Comparison of ENCODE assay signal across 9 mouse cellular contexts in the genomic region with DNA sequence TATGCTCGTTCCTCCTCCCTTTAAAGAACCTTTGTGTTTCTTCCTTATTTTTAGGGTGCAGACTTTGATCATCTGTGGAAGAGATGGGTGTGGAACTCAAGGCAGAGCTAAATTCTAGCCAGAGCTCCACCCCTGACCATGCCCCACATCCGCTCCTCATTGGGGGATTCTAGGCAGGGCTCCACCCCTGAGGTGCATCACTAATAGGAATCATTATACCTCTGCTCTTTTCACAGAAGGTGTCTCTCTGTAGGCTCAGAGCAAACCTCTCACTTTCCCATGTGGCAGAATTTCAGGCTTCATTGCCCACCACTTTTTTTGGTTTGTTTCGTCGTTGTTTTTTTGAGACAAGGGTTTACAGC. TPM values are rescaled to one million over a fixed set of nuclear protein-coding genes. Genes with fewer than 3 reads are reported as not detected.
A peak's percentile ranks its signal among the peaks of the same experiment; 100 is the strongest.
DNase-seq lines count a peak whose midpoint lies in the region; ATAC-seq lines count a peak whose summit lies in the region.
"Had no signal": no experiment of that assay in that cellular context is flagged by ENCODE, and none has a peak within 500 bp of the region (broad histone marks: within the 10 kb centered on the region; RNA-seq: fewer than 3 reads in every experiment).

No protein-coding gene starts in this region.

- DNase-seq in heart, embryonic 10.5 days (ENCODE audit: low spot score), result no peak
- DNase-seq in heart, adult 8-10 months (ENCODE audit: low spot score), result no peak
- DNase-seq in A20 (ENCODE audit: low read depth, low spot score), result peak; percentile 68
- DNase-seq in c-Kit-positive CD71-positive TER-119-positive erythroid progenitor cells, embryonic 14.5 days (ENCODE audit: low spot score), result peak; percentile 58
- no peak for DNase-seq in left cerebral cortex, postnatal 14 days (ENCODE audit: low spot score in 2 of 2)
- DNase-seq in left cerebral cortex, adult 18-20 months (ENCODE audit: low spot score in 2 of 2), result no peak
- no peak for DNase-seq in adrenal gland, adult 2 months

- H3K4me2 ChIP-seq in liver, embryonic 15.5 days, result peak overlapping the region; percentile 53

- H3K4me3 ChIP-seq in heart, embryonic 10.5 days, result peak overlapping the region; percentile 22; the same call in 1 of the 2 replicates
- peak overlapping the region; percentile 42; the same call in 1 of the 2 replicates for H3K4me3 ChIP-seq in liver, embryonic 15.5 days (replicated peaks)

- H3K27me3 ChIP-seq in heart, embryonic 10.5 days (ENCODE audit: insufficient read depth, poor library complexity, severe bottlenecking), result no peaks in the 10 kb centered on the region
- H3K27me3 ChIP-seq in liver, embryonic 15.5 days, result no peaks in the 10 kb centered on the region
- H3K27me3 ChIP-seq: heart, embryonic 13.5 days had no signal

- no peaks in the 10 kb centered on the region for H3K9me3 ChIP-seq in heart, embryonic 10.5 days
- H3K9me3 ChIP-seq in liver, embryonic 15.5 days (replicated peaks), result no peaks in the 10 kb centered on the region
- H3K9me3 ChIP-seq: heart, embryonic 13.5 days had no signal

- peak overlapping the region; percentile 64 for H3K27ac ChIP-seq in heart, embryonic 10.5 days
- H3K27ac ChIP-seq in liver, embryonic 15.5 days (replicated peaks), result peak overlapping the region; percentile 87
- H3K27ac ChIP-seq: heart, embryonic 13.5 days had no signal

- no peaks in the 10 kb centered on the region for H3K36me3 ChIP-seq in heart, embryonic 10.5 days
- no peaks in the 10 kb centered on the region for H3K36me3 ChIP-seq in liver, embryonic 15.5 days (replicated peaks)
- H3K36me3 ChIP-seq: heart, embryonic 13.5 days had no signal

- intact Hi-C loops in left cerebral cortex, postnatal 14 days (cut with DNase I), result loop anchor here (1.0 kb wide), 1 partner anchor 25 kb away; no protein-coding TSS in a partner anchor

- ATAC-seq in liver, embryonic 15.5 days (ENCODE audit: insufficient read depth), result peak; percentile 48

- 61% methylated on average over 4 of the region's 4 CpGs for WGBS in heart, embryonic 10.5 days
- WGBS in liver, embryonic 15.5 days (ENCODE audit: insufficient replicate concordance), result 49% methylated on average over 4 of the region's 4 CpGs

- H3K9ac ChIP-seq in liver, embryonic 15.5 days, result peak overlapping the region; percentile 34; the same call in 1 of the 2 replicates

- H3K4me1 ChIP-seq in heart, embryonic 10.5 days, result peaks cover 48% of the 10 kb centered on the region
- peaks cover 73% of the 10 kb centered on the region for H3K4me1 ChIP-seq in liver, embryonic 15.5 days (replicated peaks)

RNA-seq across cellular contexts. Expression of a gene that starts 2.0 kb away (rescaled TPM):
- 59.0 and 69.9 TPM in 2 replicates for polyA plus RNA-seq in heart, embryonic 10.5 days (2016; fragmentation: Nextera tagmentation; extraction: Ambion mirVana)
- 10 to 100 TPM; 44.0 to 52.5 (median 48.5) TPM for total RNA-seq in heart, adult 8-10 months (2022)
- polyA plus RNA-seq in liver, embryonic 15.5 days (2015; fragmentation: Nextera tagmentation; extraction: Ambion mirVana), result 14.4 and 15.9 TPM in 2 replicates
- 10 to 100 TPM; 88.3 to 93.5 TPM for total RNA-seq in left cerebral cortex, postnatal 14 days (2021)
- total RNA-seq in left cerebral cortex, adult 18-20 months (2021), result 10 to 100 TPM; 87.6 to 93.8 TPM
- total RNA-seq in adrenal gland, adult 2 months (2021), result 10 to 100 TPM; 54.1 to 73.9 TPM
- 165 and 166 TPM in 2 replicates for polyA plus RNA-seq in adrenal gland, adult 2 months (2012; rRNA removed)

RNA-seq across cellular contexts. Expression of a gene that starts 19.1 kb away (rescaled TPM):
- 90.8 and 92.0 TPM in 2 replicates for polyA plus RNA-seq in heart, embryonic 10.5 days (2016; fragmentation: Nextera tagmentation; extraction: Ambion mirVana)
- total RNA-seq in heart, adult 8-10 months (2022), result 100 to 1,000 TPM; 197 to 243 (median 216) TPM
- 74.9 and 84.6 TPM in 2 replicates for polyA plus RNA-seq in liver, embryonic 15.5 days (2015; fragmentation: Nextera tagmentation; extraction: Ambion mirVana)
- 10 to 100 TPM; 38.4 to 46.7 TPM for total RNA-seq in left cerebral cortex, postnatal 14 days (2021)
- total RNA-seq in left cerebral cortex, adult 18-20 months (2021), result 10 to 100 TPM; 43.3 to 47.7 TPM
- total RNA-seq in adrenal gland, adult 2 months (2021), result 100 to 1,000 TPM; 185 to 189 TPM
- 427 and 546 TPM in 2 replicates for polyA plus RNA-seq in adrenal gland, adult 2 months (2012; rRNA removed)

RNA-seq across cellular contexts. Expression of a gene that starts 36.2 kb away (rescaled TPM):
- polyA plus RNA-seq in heart, embryonic 10.5 days (2016; fragmentation: Nextera tagmentation; extraction: Ambion mirVana), result 110 and 150 TPM in 2 replicates
- total RNA-seq in heart, adult 8-10 months (2022), result 100 to 1,000 TPM; 119 to 132 (median 122) TPM
- polyA plus RNA-seq in liver, embryonic 15.5 days (2015; fragmentation: Nextera tagmentation; extraction: Ambion mirVana), result 49.7 and 60.4 TPM in 2 replicates
- total RNA-seq in left cerebral cortex, postnatal 14 days (2021), result 100 to 1,000 TPM; 188 to 196 TPM
- total RNA-seq in left cerebral cortex, adult 18-20 months (2021), result 100 to 1,000 TPM; 253 to 267 TPM
- total RNA-seq in adrenal gland, adult 2 months (2021), result 100 to 1,000 TPM; 110 to 133 TPM
- polyA plus RNA-seq in adrenal gland, adult 2 months (2012; rRNA removed), result 241 and 255 TPM in 2 replicates

RNA-seq across cellular contexts. Expression of a gene that starts 43.0 kb away (rescaled TPM):
- polyA plus RNA-seq in heart, embryonic 10.5 days (2016; fragmentation: Nextera tagmentation; extraction: Ambion mirVana), result 54.8 and 56.8 TPM in 2 replicates
- 1 to 10 TPM; 3.8 to 6.0 (median 5.4) TPM for total RNA-seq in heart, adult 8-10 months (2022)
- 28.0 and 31.6 TPM in 2 replicates for polyA plus RNA-seq in liver, embryonic 15.5 days (2015; fragmentation: Nextera tagmentation; extraction: Ambion mirVana)
- total RNA-seq in left cerebral cortex, postnatal 14 days (2021), result 10 to 100 TPM; 15.0 to 20.2 TPM
- total RNA-seq in left cerebral cortex, adult 18-20 months (2021), result 10 to 100 TPM; 17.1 to 17.2 TPM
- total RNA-seq in adrenal gland, adult 2 months (2021), result 10 to 100 TPM; 18.0 to 19.4 TPM
- 22.5 and 27.1 TPM in 2 replicates for polyA plus RNA-seq in adrenal gland, adult 2 months (2012; rRNA removed)

RNA-seq across cellular contexts. Expression of a gene that starts 43.2 kb away (rescaled TPM):
- 12.8 and 14.4 TPM in 2 replicates for polyA plus RNA-seq in heart, embryonic 10.5 days (2016; fragmentation: Nextera tagmentation; extraction: Ambion mirVana)
- total RNA-seq in heart, adult 8-10 months (2022), result 1 to 10 TPM; 2.2 to 5.3 (median 3.6) TPM
- 7.1 and 8.1 TPM in 2 replicates for polyA plus RNA-seq in liver, embryonic 15.5 days (2015; fragmentation: Nextera tagmentation; extraction: Ambion mirVana)
- total RNA-seq in left cerebral cortex, postnatal 14 days (2021), result 10 to 100 TPM; 52.8 to 55.3 TPM
- total RNA-seq in left cerebral cortex, adult 18-20 months (2021), result 10 to 100 TPM; 42.6 to 45.2 TPM
- total RNA-seq in adrenal gland, adult 2 months (2021), result 10 to 100 TPM; 13.2 to 21.2 TPM
- polyA plus RNA-seq in adrenal gland, adult 2 months (2012; rRNA removed), result 73.3 and 74.3 TPM in 2 replicates

Comparison
In these comparisons a context has a peak if more than half of its experiments do, and no peak if none do; other contexts are left out.
1. DNase-seq: peak in A20 (single experiment) and c-Kit-positive CD71-positive TER-119-positive erythroid progenitor cells, embryonic 14.5 days (single experiment); none in heart, embryonic 10.5 days (single experiment), heart, adult 8-10 months (single experiment), left cerebral cortex, postnatal 14 days (0 of 2), left cerebral cortex, adult 18-20 months (0 of 2) and adrenal gland, adult 2 months (single experiment).